18 mouse cellular contexts compared by ENCODE assay signal in the genomic region with DNA sequence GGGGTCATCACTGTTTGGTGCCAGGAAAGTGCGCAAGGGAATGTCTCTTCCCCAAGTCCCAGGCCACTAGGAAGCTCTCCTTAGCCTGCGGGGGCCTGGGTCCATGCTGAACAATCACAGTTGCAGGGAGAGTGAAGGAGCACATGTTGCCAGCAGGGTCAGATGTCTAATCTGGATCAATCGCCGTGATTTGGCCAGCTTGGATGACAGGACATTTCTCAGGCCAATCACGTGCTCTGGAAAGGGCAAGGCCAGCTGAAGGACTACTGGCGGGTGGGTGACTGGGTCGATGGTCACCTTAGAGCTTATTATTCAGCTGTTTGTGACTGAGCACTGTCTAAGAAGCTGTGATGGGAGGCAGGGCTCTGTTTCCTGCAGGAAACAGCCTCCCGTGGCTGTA. TPM values are rescaled to one million over a fixed set of nuclear protein-coding genes. Genes with fewer than 3 reads are reported as not detected.
DNase-seq lines count a peak whose midpoint lies in the region; TF ChIP-seq lines count a peak whose summit lies in the region.
"Had no signal": no experiment of that assay in that cellular context is flagged by ENCODE, and none has a peak within 500 bp of the region (broad histone marks: within the 10 kb centered on the region; RNA-seq: fewer than 3 reads in every experiment).

No protein-coding gene starts in this region.

- 28% methylated on average over 8 of the region's 8 CpGs for WGBS in liver, adult 2 months

- no peak overlapping the region for H3K27ac ChIP-seq in liver, adult 2 months (replicated peaks; ENCODE audit: insufficient read depth, low read depth, low read length)
- H3K27ac ChIP-seq in layer of hippocampus, adult 2 months: no peak overlapping the region
- H3K27ac ChIP-seq: embryonic facial prominence, embryonic 13.5 days; forebrain, embryonic 12.5 days; heart, embryonic 13.5 days; hindbrain, embryonic 15.5 days had no signal

- TF ChIP-seq CTCF in liver, adult 2 months (IDR thresholded peaks at IDR 0.05; ENCODE audit: low read depth, low read length): no peak
- no peak for TF ChIP-seq CTCF in layer of hippocampus, adult 2 months (conservative IDR thresholded peaks at IDR 0.05)

- no peaks in the 10 kb centered on the region for H3K36me3 ChIP-seq in liver, adult 2 months (ENCODE audit: control insufficient read depth, insufficient read depth, low read length)
- H3K36me3 ChIP-seq: embryonic facial prominence, embryonic 13.5 days; forebrain, embryonic 12.5 days; G1E; heart, embryonic 13.5 days; hindbrain, embryonic 15.5 days had no signal

- no peaks in the 10 kb centered on the region for H3K27me3 ChIP-seq in liver, adult 2 months (ENCODE audit: control insufficient read depth, insufficient read depth, low read length)
- H3K27me3 ChIP-seq: embryonic facial prominence, embryonic 13.5 days; hindbrain, embryonic 15.5 days had no signal

- H3K9ac ChIP-seq in liver, adult 2 months (ENCODE audit: low read depth, low read length): no peak overlapping the region
- H3K9ac ChIP-seq: embryonic facial prominence, embryonic 13.5 days; forebrain, embryonic 12.5 days; heart, embryonic 13.5 days; hindbrain, embryonic 15.5 days had no signal

- no peak for TF ChIP-seq POLR2A in liver, adult 2 months (IDR thresholded peaks at IDR 0.05; ENCODE audit: extremely low read depth, insufficient read depth, low read length)

- H3K79me2 ChIP-seq in liver, adult 2 months (ENCODE audit: control insufficient read depth, insufficient read depth, low read length): no peaks in the 10 kb centered on the region

- no peaks in the 10 kb centered on the region for H3K4me1 ChIP-seq in liver, adult 2 months (ENCODE audit: control insufficient read depth, insufficient read depth, low read length)
- H3K4me1 ChIP-seq: embryonic facial prominence, embryonic 13.5 days; forebrain, embryonic 12.5 days had no signal

- no peak overlapping the region for H3K4me3 ChIP-seq in liver, adult 2 months (ENCODE audit: insufficient read depth, low read depth, low read length)
- H3K4me3 ChIP-seq in layer of hippocampus, adult 2 months: no peak overlapping the region
- H3K4me3 ChIP-seq: embryonic facial prominence, embryonic 13.5 days; forebrain, embryonic 12.5 days; heart, embryonic 13.5 days; hindbrain, embryonic 15.5 days had no signal

- peak; percentile 77 for DNase-seq in liver, adult 2 months (ENCODE audit: extremely low read depth, low read depth, low spot score)
- no peak for DNase-seq in liver
- DNase-seq in adrenal gland, adult (ENCODE audit: inconsistent age in 2 of 2, low spot score in 1 of 2): peak; percentile 72 to 92
- DNase-seq in adrenal gland, adult 8-10 months: peak; percentile 78
- DNase-seq in adrenal gland, postnatal 36 days: peak; percentile 69 to 83
- DNase-seq in kidney, postnatal 14 days: no peak
- no peak for DNase-seq in layer of hippocampus, adult 2 months (ENCODE audit: low spot score in 2 of 2)
- DNase-seq: gastrocnemius, postnatal 36 days; heart, adult 11 months; heart, postnatal 36 days had no signal

RNA-seq across cellular contexts. Expression of gene Nagpa, which starts 19.7 kb away (rescaled TPM):
- 10.0 and 13.4 TPM in 2 replicates for total RNA-seq in liver, adult 2 months (2014; rRNA removed)
- 22.1 and 24.0 TPM in 2 replicates for polyA plus RNA-seq in liver, adult 2 months (2012; rRNA removed)
- total RNA-seq in adrenal gland, adult 8-10 months (2022): 10 to 100 TPM; 28.2 to 37.9 (median 33.4) TPM
- total RNA-seq in adrenal gland, postnatal 36 days (2021): 10 to 100 TPM; 22.4 to 27.2 TPM
- 10 to 100 TPM; 12.2 to 15.9 TPM for total RNA-seq in layer of hippocampus, adult 2 months (2021)

RNA-seq across cellular contexts. Expression of gene Sec14l5, which starts 37.2 kb away (rescaled TPM):
- 0.09 and 0.13 TPM in 2 replicates for total RNA-seq in liver, adult 2 months (2014; rRNA removed)
- polyA plus RNA-seq in liver, adult 2 months (2012; rRNA removed): 0.01 and 0.02 TPM in 2 replicates
- under 1 TPM; 0.17 to 0.35 (median 0.23) TPM for total RNA-seq in adrenal gland, adult 8-10 months (2022)
- under 1 TPM in 1 of 2 experiments, not detected in 1; 0.13 TPM for total RNA-seq in adrenal gland, postnatal 36 days (2021)
- total RNA-seq in layer of hippocampus, adult 2 months (2021): 1 to 10 TPM; 5.3 to 6.7 TPM
- polyA plus RNA-seq: G1E; heart, postnatal 0 days; inflammation-experienced regulatory T-cells, adult 6 months; intestine, postnatal 0 days had no signal

RNA-seq across cellular contexts. Expression of gene AU021092, which starts 38.0 kb away (rescaled TPM):
- 1.7 and 2.7 TPM in 2 replicates for total RNA-seq in liver, adult 2 months (2014; rRNA removed)
- 2.4 and 2.7 TPM in 2 replicates for polyA plus RNA-seq in liver, adult 2 months (2012; rRNA removed)
- 10 to 100 TPM; 29.9 to 35.1 (median 31.2) TPM for total RNA-seq in adrenal gland, adult 8-10 months (2022)
- total RNA-seq in adrenal gland, postnatal 36 days (2021): 10 to 100 TPM; 13.0 to 23.0 TPM
- total RNA-seq in layer of hippocampus, adult 2 months (2021): 1 to 10 TPM; 4.6 to 4.9 TPM
- total RNA-seq: G1E had no signal
- polyA plus RNA-seq: G1E; inflammation-experienced regulatory T-cells, adult 6 months had no signal

RNA-seq across cellular contexts. Expression of gene Alg1, which starts 49.3 kb away (rescaled TPM):
- total RNA-seq in liver, adult 2 months (2014; rRNA removed): 24.7 and 30.3 TPM in 2 replicates
- polyA plus RNA-seq in liver, adult 2 months (2012; rRNA removed): 43.6 and 46.1 TPM in 2 replicates
- 10 to 100 TPM; 38.0 to 53.2 (median 43.5) TPM for total RNA-seq in adrenal gland, adult 8-10 months (2022)
- 10 to 100 TPM; 30.2 to 38.6 TPM for total RNA-seq in adrenal gland, postnatal 36 days (2021)
- total RNA-seq in layer of hippocampus, adult 2 months (2021): 10 to 100 TPM; 28.7 to 32.1 TPM

RNA-seq across cellular contexts. Expression of gene Ppl, which starts 51.9 kb away (rescaled TPM):
- 9.4 and 10.2 TPM in 2 replicates for total RNA-seq in liver, adult 2 months (2014; rRNA removed)
- 3.3 and 3.6 TPM in 2 replicates for polyA plus RNA-seq in liver, adult 2 months (2012; rRNA removed)
- total RNA-seq in adrenal gland, adult 8-10 months (2022): 10 to 100 TPM in 2 of 4 experiments, 1 to 10 TPM in 2; 3.1 to 17.7 (median 9.9) TPM
- total RNA-seq in adrenal gland, postnatal 36 days (2021): 1 to 10 TPM; 2.0 to 4.7 TPM
- total RNA-seq in layer of hippocampus, adult 2 months (2021): 1 to 10 TPM; 2.8 to 4.5 TPM
- polyA plus RNA-seq: G1E had no signal

Comparison
In these comparisons a context has a peak if more than half of its experiments do, and no peak if none do; other contexts are left out.
1. DNase-seq: peak in liver, adult 2 months (single experiment), adrenal gland, adult (2 of 2), adrenal gland, adult 8-10 months (single experiment) and adrenal gland, postnatal 36 days (2 of 2); none in liver (single experiment), kidney, postnatal 14 days (single experiment) and layer of hippocampus, adult 2 months (0 of 2).